ENCODE assay signal across 8 mouse cellular contexts in the genomic region with DNA sequence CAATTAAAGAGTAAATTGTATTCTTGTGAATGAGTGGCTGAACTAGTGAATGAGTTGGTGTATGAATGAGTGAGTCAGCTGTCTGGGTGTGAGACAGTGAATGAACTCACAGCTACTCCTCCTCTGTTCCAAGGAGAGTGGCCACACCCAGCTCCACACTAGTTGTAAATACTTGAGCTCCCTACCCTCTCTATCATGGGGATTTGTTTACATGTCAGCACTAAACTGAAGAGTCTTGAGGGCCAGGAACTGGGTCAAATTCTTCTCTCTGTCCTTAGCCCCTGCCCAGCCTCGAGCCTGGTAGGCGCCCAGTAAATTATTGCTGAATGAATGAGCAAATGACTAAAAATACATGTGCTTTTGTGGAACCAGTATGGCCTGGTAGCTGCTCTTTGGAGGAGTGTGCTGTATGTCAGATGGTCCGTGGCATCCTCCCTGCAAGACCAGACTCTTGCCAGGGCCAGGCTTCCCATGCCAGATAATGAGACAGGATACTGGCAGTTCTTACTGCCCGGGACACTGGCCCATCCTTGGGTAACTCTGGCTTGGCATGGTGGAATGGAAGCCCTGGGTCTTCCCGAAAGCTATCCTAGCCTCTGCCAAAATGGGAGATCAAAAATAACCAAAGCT.
DNase-seq lines count a peak whose midpoint lies in the region.

No protein-coding gene starts in this region.

- DNase-seq in layer of hippocampus, postnatal 14 days (ENCODE audit: low spot score in 2 of 2): peak; percentile 29 to 78
- DNase-seq in layer of hippocampus, adult 8-10 months (ENCODE audit: low spot score in 2 of 2): no peak
- peak; percentile 92 for DNase-seq in cerebellum, adult 11-12 months
- peak; percentile 32 for DNase-seq in fibroblast of lung, adult 2 months (ENCODE audit: low read depth)
- peak; percentile 23 for DNase-seq in retina, embryonic 14.5 days (ENCODE audit: low spot score)
- DNase-seq in thymus, postnatal 36 days: no peak
- DNase-seq in right cerebral cortex, postnatal 4 days: no peak
- DNase-seq in frontal cortex, postnatal 14 days (ENCODE audit: low spot score in 2 of 2): no peak

Comparison
In these comparisons a context has a peak if more than half of its experiments do, and no peak if none do; other contexts are left out.
1. DNase-seq: peak in layer of hippocampus, postnatal 14 days (2 of 2), cerebellum, adult 11-12 months (single experiment), fibroblast of lung, adult 2 months (single experiment) and retina, embryonic 14.5 days (single experiment); none in layer of hippocampus, adult 8-10 months (0 of 2), thymus, postnatal 36 days (0 of 2), right cerebral cortex, postnatal 4 days (single experiment) and frontal cortex, postnatal 14 days (0 of 2).